Mouse (Mus musculus) bone marrow, adult 2 months (tissue): ENCODE results near the gene Rbpj.

Source experiments
- CTCF ChIP-seq: fragments of 200-500 bp; IDR thresholded peaks from 2 replicates; pipeline ENCODE4 v1.5.1; 2011; ENCODE audit warnings: low read length, control low read depth; ENCODE audit not compliant: control insufficient read depth, insufficient read depth
- POLR2A ChIP-seq: fragments of 200-500 bp; IDR thresholded peaks from 2 replicates; pipeline ENCODE4 v1.6.1; 2011; ENCODE audit warnings: low read depth, mild to moderate bottlenecking, control low read depth, low read length, borderline replicate concordance; ENCODE audit not compliant: control insufficient read depth

GRCm38 (mm10) chr5:53599116-53599515, 133.2 kb downstream of the Rbpj start:
- TF ChIP-seq CTCF (no peak), POLR2A (no peak)
